Mouse (Mus musculus) hindbrain, postnatal 0 days (tissue): ENCODE results near the gene Rsph9. TPM values are rescaled to one million over a fixed set of nuclear protein-coding genes. Genes with fewer than 3 reads are reported as not detected.
A peak's percentile ranks its signal among the peaks of the same experiment; 100 is the strongest.

Source experiments
- ATAC-seq: fragments of 200-750 bp; cut with Nextera tagmentation; 2 replicates; pipeline ENCODE4 v1.8.0; 2017; ENCODE audit warnings: mild to moderate bottlenecking, moderate TSS enrichment, moderate library complexity
- DNase-seq: peaks from one replicate; pipeline ENCODE4 v3.0.0-alpha.2; 2015; ENCODE audit warnings: low spot score
- H3K27ac ChIP-seq: fragments of 300-500 bp; sonication (generic); 2 replicates; pipeline ENCODE4 v1.5.1; 2014; ENCODE audit warnings: mild to moderate bottlenecking
- H3K27me3 ChIP-seq: fragments of 300-500 bp; sonication (generic); 2 replicates; pipeline ENCODE4 v1.6.1; 2014; ENCODE audit warnings: low read length, mixed read lengths; ENCODE audit not compliant: insufficient read depth
- H3K36me3 ChIP-seq: fragments of 300-500 bp; sonication (generic); 2 replicates; pipeline ENCODE4 v1.6.1; 2014; ENCODE audit warnings: low read length, mixed read lengths; ENCODE audit not compliant: insufficient read depth
- H3K4me1 ChIP-seq: fragments of 300-500 bp; sonication (generic); 2 replicates; pipeline ENCODE4 v1.6.1; 2014; ENCODE audit warnings: antibody characterized with exemption, low read length, mixed read lengths; ENCODE audit not compliant: insufficient read depth
- H3K4me2 ChIP-seq: fragments of 300-500 bp; sonication (generic); 2 replicates; pipeline ENCODE4 v1.6.1; 2014; ENCODE audit warnings: low read depth, mild to moderate bottlenecking, low read length, moderate library complexity, mixed read lengths
- H3K4me3 ChIP-seq: fragments of 300-500 bp; sonication (generic); 2 replicates; pipeline ENCODE4 v1.5.1; 2014; ENCODE audit warnings: low read length
- H3K9ac ChIP-seq: fragments of 300-500 bp; sonication (generic); replicated peaks from 2 replicates; pipeline ENCODE4 v1.6.1; 2014; ENCODE audit warnings: mild to moderate bottlenecking, low read length, moderate library complexity, mixed read lengths
- H3K9me3 ChIP-seq: fragments of 300-500 bp; sonication (generic); 2 replicates; pipeline ENCODE4 v1.6.1; 2016; ENCODE audit warnings: low read length, mixed read lengths
- CTCF ChIP-seq: IDR thresholded peaks from 2 replicates; pipeline ENCODE4 v1.5.1; 2016; ENCODE audit warnings: antibody characterized with exemption, control low read depth, low read depth
- WGBS: fragments of 180-500 bp; shearing (Covaris S2); extraction: QIAGEN DNeasy Blood & Tissue Kit; methylation state at CpG from one replicate; pipeline ENCODE4 v1.1.7; 2014; 5-methylcytosine and 5-hydroxymethylcytosine counted together
- polyA plus RNA-seq: library from polyadenylated mRNA; unstranded; fragments of >200 nt; fragmentation: Nextera tagmentation; extraction: Ambion mirVana; gene quantifications from 2 replicates; pipeline ENCODE4 v1.2.1, GENCODE M21; 2015
- total RNA-seq: library from RNA; depleted of rRNA; stranded (reverse); fragments of >200 nt; gene quantifications from 2 replicates; pipeline ENCODE4 v1.2.3, GENCODE M21; 2014

The Rsph9 gene
- total and polyA plus RNA-seq, 2 experiments from 2014 or later: 50.7 to 74.7 TPM

DNA sequence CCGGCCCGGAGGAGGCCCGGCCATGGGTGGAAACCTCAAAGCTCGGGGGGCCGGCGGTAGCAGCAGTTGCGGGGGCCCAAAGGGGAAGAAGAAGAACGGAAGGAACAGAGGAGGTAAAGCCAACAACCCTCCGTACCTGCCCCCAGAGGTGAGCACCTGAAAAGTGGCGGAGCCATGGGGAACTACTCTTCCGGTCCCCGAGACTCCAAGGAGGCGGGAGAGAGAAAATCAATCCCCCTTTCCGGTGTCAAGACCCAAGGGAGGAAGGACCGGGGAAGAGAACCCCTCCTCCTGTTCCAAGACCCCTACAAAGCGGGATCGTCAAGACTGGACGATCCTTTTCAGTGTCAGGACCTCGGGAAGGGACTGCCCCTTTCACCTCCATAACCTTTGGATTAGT is 17.2 kb upstream of the Rsph9 start:
- Histone ChIP-seq H3K4me2 (peak overlapping the region; percentile 64), H3K27ac (peak overlapping the region; percentile 80), H3K27me3 (no peaks in the 10 kb centered on the region), H3K9me3 (no peaks in the 10 kb centered on the region), H3K9ac (peak overlapping the region; percentile 80), H3K4me1 (peaks cover 3% of the 10 kb centered on the region; the same call in 1 of the 2 replicates), H3K36me3 (peaks cover 20% of the 10 kb centered on the region), H3K4me3 (peak overlapping the region; percentile 89)
- ATAC-seq (peak; percentile 52), DNase-seq (peak; percentile 64)
- under 1% methylated on average over 19 of the region's 19 CpGs for WGBS
- no peak for TF ChIP-seq CTCF

DNA sequence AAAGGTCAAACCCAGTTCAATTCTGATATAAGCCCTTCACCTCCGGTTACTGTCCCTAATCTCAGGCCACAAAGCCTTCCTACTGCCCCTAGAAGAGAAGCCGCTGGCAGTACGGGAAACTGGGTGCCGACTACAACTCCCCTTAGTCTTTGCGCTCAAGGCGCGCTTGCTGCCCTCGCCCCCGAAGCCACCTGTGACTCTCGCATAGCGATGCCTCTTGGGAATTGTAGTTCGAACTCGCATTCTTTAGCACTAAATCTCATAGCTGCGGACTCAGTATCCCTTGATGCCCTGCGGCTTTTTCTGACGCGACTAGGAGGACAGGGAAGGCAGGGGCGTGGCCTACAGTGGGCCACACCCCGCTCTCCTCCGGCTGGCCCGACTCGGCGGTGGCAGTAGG is 16.7 kb upstream of the Rsph9 start, which contains the start of gene Gtpbp2:
Gtpbp2 (plus strand) TSS at position 347 of the 400 bp plus-strand sequence.
- DNase-seq (peak; percentile 100), ATAC-seq (peak; percentile 97)
- H3K27me3 ChIP-seq: no peaks in the 10 kb centered on the region
- H3K9me3 ChIP-seq: no peaks in the 10 kb centered on the region
- H3K4me2 ChIP-seq: peak within 1 kb of the TSS; percentile 64
- H3K27ac ChIP-seq: peak within 1 kb of the TSS; percentile 80
- peak within 1 kb of the TSS; percentile 89 for H3K4me3 ChIP-seq
- under 1% methylated on average over 23 of the region's 23 CpGs for WGBS
- H3K36me3 ChIP-seq: peaks cover 17% of the 10 kb centered on the region
- peaks cover 3% of the 10 kb centered on the region; the same call in 1 of the 2 replicates for H3K4me1 ChIP-seq
- peak within 1 kb of the TSS; percentile 80 for H3K9ac ChIP-seq
- TF ChIP-seq CTCF: no peak

DNA sequence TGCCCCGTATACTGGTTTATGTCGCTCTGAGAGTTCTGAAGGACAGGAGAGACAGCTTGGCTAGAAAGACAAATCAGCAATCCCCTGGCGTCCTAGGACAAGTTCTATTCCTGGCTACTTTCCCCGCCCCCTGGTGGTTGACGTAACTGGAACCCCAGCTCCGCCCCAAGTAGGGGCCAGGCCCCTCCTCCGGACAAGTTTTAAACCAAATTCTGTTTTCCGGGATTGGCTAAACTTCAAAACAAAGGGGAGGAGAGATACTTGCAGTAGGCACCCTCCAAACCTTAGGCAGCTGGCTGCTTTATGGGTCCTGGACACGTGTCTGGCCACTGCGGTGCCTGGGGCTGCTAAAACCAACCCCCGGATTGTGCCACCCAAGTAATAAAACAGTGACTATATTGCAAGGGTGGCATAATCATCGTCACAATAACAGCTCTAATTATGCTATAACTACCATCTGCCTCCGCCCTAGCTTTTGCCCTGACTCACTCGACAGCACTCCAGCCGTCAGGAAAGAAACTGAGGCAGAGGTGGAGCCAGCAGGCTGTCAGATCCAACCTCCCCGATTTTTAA is 16.2 kb upstream of the Rsph9 start:
- peak overlapping the region; percentile 64 for H3K4me2 ChIP-seq
- DNase-seq: peak; percentile 89
- TF ChIP-seq CTCF: peak; percentile 57; the same call in 1 of the 2 replicates
- peaks cover 12% of the 10 kb centered on the region for H3K36me3 ChIP-seq
- H3K9ac ChIP-seq: peak overlapping the region; percentile 80
- H3K9me3 ChIP-seq: no peaks in the 10 kb centered on the region
- no peaks in the 10 kb centered on the region for H3K27me3 ChIP-seq
- ATAC-seq: peak; percentile 37
- WGBS: under 1% methylated on average over 16 of the region's 16 CpGs
- peak overlapping the region; percentile 70 for H3K27ac ChIP-seq
- H3K4me1 ChIP-seq: peaks cover 3% of the 10 kb centered on the region; the same call in 1 of the 2 replicates
- peak overlapping the region; percentile 89 for H3K4me3 ChIP-seq

DNA sequence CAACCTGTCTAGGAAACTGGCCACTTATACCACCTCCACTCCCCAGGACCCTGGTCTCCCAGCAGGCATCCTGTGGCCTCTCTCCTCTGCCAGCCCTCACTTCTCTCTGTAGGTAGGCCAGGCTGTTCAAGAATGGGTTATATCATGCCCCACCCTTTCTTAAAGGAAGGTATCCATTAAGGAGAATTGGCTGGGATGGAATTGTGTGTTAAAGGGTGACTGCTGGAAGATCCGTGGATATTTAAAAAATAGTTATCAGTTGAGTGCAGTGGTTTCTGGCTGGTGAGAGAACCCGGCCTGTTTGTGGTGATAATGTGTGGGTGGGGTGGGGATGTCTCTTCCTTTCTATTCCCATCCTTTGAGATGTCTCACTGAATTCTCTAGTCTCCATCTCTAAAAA is 15.2 kb upstream of the Rsph9 start:
- DNase-seq (no peak), ATAC-seq (no peak)
- Histone ChIP-seq H3K4me2 (0 out of 2 replicates have a peak overlapping the region, but pooled peaks have one; percentile 64), H3K4me3 (no peak overlapping the region), H3K4me1 (peaks cover 3% of the 10 kb centered on the region; the same call in 1 of the 2 replicates), H3K36me3 (peaks cover 3% of the 10 kb centered on the region; the same call in 1 of the 2 replicates), H3K9ac (no peak overlapping the region), H3K9me3 (no peaks in the 10 kb centered on the region), H3K27ac (0 out of 2 replicates have a peak overlapping the region, but pooled peaks have one; percentile 46), H3K27me3 (no peaks in the 10 kb centered on the region)
- 69% methylated on average over 2 of the region's 2 CpGs for WGBS
- TF ChIP-seq CTCF: no peak

DNA sequence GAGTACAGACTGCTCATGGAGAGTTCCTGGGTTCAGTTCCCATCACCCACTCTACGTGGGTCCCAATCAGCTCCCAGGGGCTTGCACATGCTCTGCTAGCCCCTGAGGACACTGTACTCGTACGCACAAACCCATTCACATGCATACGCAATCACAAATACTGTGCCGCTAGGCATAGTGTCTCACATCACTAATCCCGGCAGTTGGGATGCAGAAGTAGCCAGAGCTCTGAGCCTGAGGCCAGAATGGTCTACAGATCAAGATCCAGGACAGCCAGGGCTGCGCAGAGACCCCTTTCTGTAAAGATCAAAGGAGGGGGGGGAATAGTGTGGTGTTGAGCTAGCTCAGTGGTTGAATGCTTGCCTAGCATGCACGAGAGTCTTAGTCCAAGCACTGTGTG is 13.1 kb upstream of the Rsph9 start:
- no peak overlapping the region for H3K9ac ChIP-seq
- H3K9me3 ChIP-seq: no peaks in the 10 kb centered on the region
- no peak overlapping the region for H3K4me3 ChIP-seq
- ATAC-seq: no peak
- no peak for DNase-seq
- 86% methylated on average over 8 of the region's 8 CpGs for WGBS
- peaks cover 6% of the 10 kb centered on the region; the same call in 1 of the 2 replicates for H3K4me1 ChIP-seq
- H3K4me2 ChIP-seq: no peak overlapping the region
- H3K36me3 ChIP-seq: no peaks in the 10 kb centered on the region
- no peaks in the 10 kb centered on the region for H3K27me3 ChIP-seq
- no peak overlapping the region for H3K27ac ChIP-seq
- TF ChIP-seq CTCF: no peak

DNA sequence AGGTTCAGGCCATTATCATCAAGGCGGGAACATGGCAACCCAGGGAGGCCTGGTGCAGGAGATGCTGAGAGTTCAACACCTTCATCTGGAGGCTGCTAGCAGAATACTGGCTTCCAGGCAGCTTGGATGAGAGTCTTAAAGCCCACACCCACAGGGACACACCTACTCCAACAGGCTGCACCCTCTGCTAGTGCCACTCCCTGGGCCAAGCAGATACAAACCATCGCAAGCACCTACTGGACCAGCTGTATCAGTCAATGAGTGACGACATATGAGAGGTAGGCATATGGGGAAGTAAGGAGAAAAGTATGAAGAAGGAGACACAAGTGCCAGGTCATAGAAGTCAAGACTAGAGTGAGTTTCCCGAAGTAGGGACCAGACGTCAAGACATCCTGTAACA is 12.7 kb upstream of the Rsph9 start:
- TF ChIP-seq CTCF: no peak
- DNase-seq (no peak), ATAC-seq (no peak)
- H3K4me1 ChIP-seq: peaks cover 6% of the 10 kb centered on the region; the same call in 1 of the 2 replicates
- no peaks in the 10 kb centered on the region for H3K9me3 ChIP-seq
- no peak overlapping the region for H3K9ac ChIP-seq
- no peaks in the 10 kb centered on the region for H3K36me3 ChIP-seq
- H3K27ac ChIP-seq: no peak overlapping the region
- WGBS: 93% methylated on average over 5 of the region's 5 CpGs
- H3K4me2 ChIP-seq: no peak overlapping the region
- H3K4me3 ChIP-seq: no peak overlapping the region
- H3K27me3 ChIP-seq: no peaks in the 10 kb centered on the region

DNA sequence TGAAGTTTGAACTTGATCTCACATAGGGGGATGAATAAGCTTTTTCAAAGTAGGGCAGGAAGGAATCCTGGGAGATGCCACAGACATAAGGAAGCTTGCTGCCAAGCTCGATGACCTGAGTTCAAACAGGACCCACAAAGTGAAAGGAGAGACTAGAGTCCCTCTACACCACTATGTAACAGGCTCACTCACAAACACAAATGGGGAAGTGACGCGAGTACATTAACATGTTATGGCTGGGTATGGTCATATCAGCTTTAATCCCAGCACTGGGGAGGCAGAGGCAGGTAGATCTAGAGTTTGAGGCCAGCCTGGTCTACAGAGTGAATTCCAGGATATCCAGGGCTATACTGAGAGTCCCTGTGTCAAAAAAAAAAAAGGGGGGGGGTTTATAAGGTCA is 10.3 kb upstream of the Rsph9 start:
- 96% methylated on average over 3 of the region's 3 CpGs for WGBS
- H3K4me3 ChIP-seq: no peak overlapping the region
- no peak for ATAC-seq

More for the DNA sequence above, 10.3 kb upstream of the Rsph9 start:
- no peak for DNase-seq
- Histone ChIP-seq H3K9ac (no peak overlapping the region), H3K4me1 (peaks cover 6% of the 10 kb centered on the region; the same call in 1 of the 2 replicates), H3K27me3 (no peaks in the 10 kb centered on the region), H3K27ac (no peak overlapping the region), H3K36me3 (no peaks in the 10 kb centered on the region), H3K9me3 (no peaks in the 10 kb centered on the region), H3K4me2 (no peak overlapping the region)
- TF ChIP-seq CTCF: no peak
